Mouse (Mus musculus): ENCODE measurements around the gene Cobl. TPM values are rescaled to one million over a fixed set of nuclear protein-coding genes. Genes with fewer than 3 reads are reported as not detected.

Gene Cobl
- polyA plus RNA-seq, 1 experiment from 2014 or later, result 31.9 TPM

GRCm38 (mm10) chr11:12381096-12381495 lies 83.7 kb downstream of the Cobl start:
- ATAC-seq (ENCODE audit: insufficient number of reproducible peaks, low FRiP score, low TSS enrichment, low read depth), result no peak
- no peaks in the 10 kb centered on the region for H3K36me3 ChIP-seq
- H3K4me1 ChIP-seq, result peaks cover 10% of the 10 kb centered on the region; the same call in 1 of the 2 replicates
- H3K4me3 ChIP-seq (replicated peaks), result no peak overlapping the region
- no peaks in the 10 kb centered on the region for H3K27me3 ChIP-seq
- H3K9ac ChIP-seq, result no peak overlapping the region
- no peak overlapping the region for H3K4me2 ChIP-seq (replicated peaks)
- no peak overlapping the region for H3K27ac ChIP-seq (replicated peaks)
- no peaks in the 10 kb centered on the region for H3K9me3 ChIP-seq (replicated peaks)
- 81% methylated on average over 3 of the region's 3 CpGs for WGBS

GRCm38 (mm10) chr11:12376628-12377027 lies 88.1 kb downstream of the Cobl start:
- Histone ChIP-seq H3K9me3 (replicated peaks) (no peaks in the 10 kb centered on the region), H3K36me3 (no peaks in the 10 kb centered on the region), H3K27me3 (no peaks in the 10 kb centered on the region), H3K9ac (no peak overlapping the region), H3K27ac (replicated peaks) (no peak overlapping the region), H3K4me1 (peaks cover 2% of the 10 kb centered on the region; the same call in 1 of the 2 replicates), H3K4me3 (replicated peaks) (no peak overlapping the region), H3K4me2 (replicated peaks) (no peak overlapping the region)
- 68% methylated on average over 3 of the region's 3 CpGs for WGBS
- ATAC-seq (ENCODE audit: insufficient number of reproducible peaks, low FRiP score, low TSS enrichment, low read depth), result no peak

GRCm38 (mm10) chr11:12373106-12374098 lies 91.4 kb downstream of the Cobl start:
- H3K9me3 ChIP-seq (replicated peaks), result no peaks in the 10 kb centered on the region
- H3K27ac ChIP-seq (replicated peaks), result no peak overlapping the region
- H3K4me3 ChIP-seq (replicated peaks), result no peak overlapping the region
- no peak overlapping the region for H3K4me2 ChIP-seq (replicated peaks)
- peak; percentile 77 for ATAC-seq (ENCODE audit: insufficient number of reproducible peaks, low FRiP score, low TSS enrichment, low read depth)
- 32% methylated on average over 12 of the region's 12 CpGs for WGBS
- no peaks in the 10 kb centered on the region for H3K27me3 ChIP-seq
- H3K9ac ChIP-seq, result no peak overlapping the region
- no peaks in the 10 kb centered on the region for H3K36me3 ChIP-seq
- peaks cover 2% of the 10 kb centered on the region; the same call in 1 of the 2 replicates for H3K4me1 ChIP-seq

GRCm38 (mm10) chr11:12370957-12371356 lies 93.8 kb downstream of the Cobl start:
- Histone ChIP-seq H3K4me1 (peaks cover 2% of the 10 kb centered on the region; the same call in 1 of the 2 replicates), H3K9me3 (replicated peaks) (no peaks in the 10 kb centered on the region), H3K27ac (replicated peaks) (no peak overlapping the region), H3K4me3 (replicated peaks) (no peak overlapping the region), H3K4me2 (replicated peaks) (no peak overlapping the region), H3K36me3 (no peaks in the 10 kb centered on the region), H3K27me3 (no peaks in the 10 kb centered on the region), H3K9ac (no peak overlapping the region)
- no peak for ATAC-seq (ENCODE audit: insufficient number of reproducible peaks, low FRiP score, low TSS enrichment, low read depth)

GRCm38 (mm10) chr11:12367426-12368178 lies 97.2 kb downstream of the Cobl start:
- 47% methylated on average over 5 of the region's 5 CpGs for WGBS
- H3K4me1 ChIP-seq, result no peaks in the 10 kb centered on the region
- no peak overlapping the region for H3K4me2 ChIP-seq (replicated peaks)
- no peak overlapping the region for H3K27ac ChIP-seq (replicated peaks)
- H3K4me3 ChIP-seq (replicated peaks), result no peak overlapping the region
- ATAC-seq (ENCODE audit: insufficient number of reproducible peaks, low FRiP score, low TSS enrichment, low read depth), result no peak
- H3K27me3 ChIP-seq, result no peaks in the 10 kb centered on the region
- H3K9ac ChIP-seq, result no peak overlapping the region
- H3K9me3 ChIP-seq (replicated peaks), result no peaks in the 10 kb centered on the region
- H3K36me3 ChIP-seq, result no peaks in the 10 kb centered on the region

- 7% methylated on average over 2 of the region's 2 CpGs for WGBS
- Histone ChIP-seq H3K4me3 (replicated peaks) (no peak overlapping the region), H3K36me3 (no peaks in the 10 kb centered on the region), H3K4me2 (replicated peaks) (no peak overlapping the region), H3K27ac (replicated peaks) (0 out of 2 replicates have a peak overlapping the region, but pooled peaks have one; percentile 17), H3K9ac (no peak overlapping the region), H3K9me3 (replicated peaks) (no peaks in the 10 kb centered on the region), H3K27me3 (no peaks in the 10 kb centered on the region; the same call in 1 of the 2 replicates), H3K4me1 (peaks cover 6% of the 10 kb centered on the region; the same call in 1 of the 2 replicates)
- ATAC-seq (ENCODE audit: insufficient number of reproducible peaks, low FRiP score, low TSS enrichment, low read depth), result peak; percentile 82
Measured at GRCm38 (mm10) chr11:12359336-12360000, 105.3 kb downstream of the Cobl start.

GRCm38 (mm10) chr11:12358602-12359001 lies 106.2 kb downstream of the Cobl start:
- H3K9ac ChIP-seq, result no peak overlapping the region
- ATAC-seq (ENCODE audit: insufficient number of reproducible peaks, low FRiP score, low TSS enrichment, low read depth), result no peak
- H3K4me3 ChIP-seq (replicated peaks), result no peak overlapping the region
- no peaks in the 10 kb centered on the region for H3K36me3 ChIP-seq
- no peaks in the 10 kb centered on the region; the same call in 1 of the 2 replicates for H3K27me3 ChIP-seq
- 59% methylated on average over 4 of the region's 4 CpGs for WGBS
- peaks cover 6% of the 10 kb centered on the region; the same call in 1 of the 2 replicates for H3K4me1 ChIP-seq
- no peak overlapping the region for H3K4me2 ChIP-seq (replicated peaks)
- H3K27ac ChIP-seq (replicated peaks), result 0 out of 2 replicates have a peak overlapping the region, but pooled peaks have one; percentile 51
- H3K9me3 ChIP-seq (replicated peaks), result no peaks in the 10 kb centered on the region

- 78% methylated on average over 3 of the region's 3 CpGs for WGBS
- Histone ChIP-seq H3K4me3 (replicated peaks) (no peak overlapping the region), H3K4me2 (replicated peaks) (no peak overlapping the region), H3K27me3 (no peaks in the 10 kb centered on the region; the same call in 1 of the 2 replicates), H3K27ac (replicated peaks) (no peak overlapping the region), H3K9ac (no peak overlapping the region), H3K4me1 (peaks cover 6% of the 10 kb centered on the region; the same call in 1 of the 2 replicates), H3K9me3 (replicated peaks) (no peaks in the 10 kb centered on the region), H3K36me3 (no peaks in the 10 kb centered on the region)
- no peak for ATAC-seq (ENCODE audit: insufficient number of reproducible peaks, low FRiP score, low TSS enrichment, low read depth)
Measured at GRCm38 (mm10) chr11:12355681-12356080, 109.1 kb downstream of the Cobl start.

GRCm38 (mm10) chr11:12350986-12351546 lies 113.7 kb downstream of the Cobl start:
- no peak for ATAC-seq (ENCODE audit: insufficient number of reproducible peaks, low FRiP score, low TSS enrichment, low read depth)
- Histone ChIP-seq H3K27me3 (no peaks in the 10 kb centered on the region), H3K36me3 (no peaks in the 10 kb centered on the region), H3K9me3 (replicated peaks) (no peaks in the 10 kb centered on the region), H3K4me2 (replicated peaks) (no peak overlapping the region), H3K4me3 (replicated peaks) (no peak overlapping the region), H3K4me1 (no peaks in the 10 kb centered on the region), H3K27ac (replicated peaks) (peak overlapping the region; percentile 11; the same call in 1 of the 2 replicates), H3K9ac (no peak overlapping the region)
- 45% methylated on average over 3 of the region's 3 CpGs for WGBS

- no peak overlapping the region for H3K4me2 ChIP-seq (replicated peaks)
- H3K27ac ChIP-seq (replicated peaks), result no peak overlapping the region
- H3K4me3 ChIP-seq (replicated peaks), result no peak overlapping the region
- no peaks in the 10 kb centered on the region for H3K4me1 ChIP-seq
- no peak for ATAC-seq (ENCODE audit: insufficient number of reproducible peaks, low FRiP score, low TSS enrichment, low read depth)
- H3K9ac ChIP-seq, result no peak overlapping the region
- H3K36me3 ChIP-seq, result no peaks in the 10 kb centered on the region
- WGBS, result 71% methylated on average over 1 of the region's 1 CpGs
- H3K27me3 ChIP-seq, result no peaks in the 10 kb centered on the region
- H3K9me3 ChIP-seq (replicated peaks), result no peaks in the 10 kb centered on the region
Measured at GRCm38 (mm10) chr11:12350086-12350485, 114.7 kb downstream of the Cobl start.
